Mouse (Mus musculus) neural tube, embryonic 14.5 days (tissue): Measurements from ENCODE around the gene Rad18. TPM values are rescaled to one million over a fixed set of nuclear protein-coding genes. Genes with fewer than 3 reads are reported as not detected.

Experiments
- ATAC-seq: fragments of 200-750 bp; cut with Nextera tagmentation; 2 replicates; pipeline ENCODE4 v1.8.0; 2017; ENCODE audit warnings: low read depth, mild to moderate bottlenecking, moderate TSS enrichment, moderate library complexity
- H3K27ac ChIP-seq: fragments of 300-500 bp; sonication (generic); 2 replicates; pipeline ENCODE4 v1.5.1; 2014; ENCODE audit warnings: low read depth, mild to moderate bottlenecking, control low read depth, low read length, moderate library complexity, mixed read lengths
- H3K27me3 ChIP-seq: fragments of 300-500 bp; sonication (generic); 2 replicates; pipeline ENCODE4 v1.6.1; 2014; ENCODE audit warnings: low read length; ENCODE audit not compliant: control insufficient read depth, insufficient read depth
- H3K36me3 ChIP-seq: fragments of 300-500 bp; sonication (generic); 2 replicates; pipeline ENCODE4 v1.6.1; 2014; ENCODE audit warnings: low read length, mixed read lengths; ENCODE audit not compliant: control insufficient read depth, insufficient read depth
- H3K4me1 ChIP-seq: fragments of 300-500 bp; sonication (generic); 2 replicates; pipeline ENCODE4 v1.6.1; 2014; ENCODE audit warnings: low read length; ENCODE audit not compliant: control insufficient read depth, insufficient read depth
- H3K4me2 ChIP-seq: fragments of 300-500 bp; sonication (generic); 2 replicates; pipeline ENCODE4 v1.6.1; 2014; ENCODE audit warnings: mild to moderate bottlenecking, low read depth, low read length, control low read depth
- H3K4me3 ChIP-seq: fragments of 300-500 bp; sonication (generic); 2 replicates; pipeline ENCODE4 v1.5.1; 2014; ENCODE audit warnings: low read depth, low read length, control low read depth, mixed read lengths
- H3K9ac ChIP-seq: fragments of 300-500 bp; sonication (generic); replicated peaks from 2 replicates; pipeline ENCODE4 v1.6.1; 2014; ENCODE audit warnings: low read depth, mild to moderate bottlenecking, control low read depth, low read length, mixed read lengths
- H3K9me3 ChIP-seq: fragments of 300-500 bp; sonication (generic); 2 replicates; pipeline ENCODE4 v1.6.1; 2016; ENCODE audit warnings: low read length; ENCODE audit not compliant: control insufficient read depth
- WGBS: fragments of 180-500 bp; shearing (Covaris S2); extraction: QIAGEN DNeasy Blood & Tissue Kit; methylation state at CpG from one replicate; pipeline ENCODE4 v1.1.7; 2014; 5-methylcytosine and 5-hydroxymethylcytosine counted together
- polyA plus RNA-seq: library from polyadenylated mRNA; unstranded; fragments of >200 nt; fragmentation: Nextera tagmentation; extraction: Ambion mirVana; gene quantifications from 2 replicates; pipeline ENCODE4 v1.2.1, GENCODE M21; 2014

Rad18 gene
- polyA plus RNA-seq, 1 experiment from 2014 or later = 14.2 TPM

DNA sequence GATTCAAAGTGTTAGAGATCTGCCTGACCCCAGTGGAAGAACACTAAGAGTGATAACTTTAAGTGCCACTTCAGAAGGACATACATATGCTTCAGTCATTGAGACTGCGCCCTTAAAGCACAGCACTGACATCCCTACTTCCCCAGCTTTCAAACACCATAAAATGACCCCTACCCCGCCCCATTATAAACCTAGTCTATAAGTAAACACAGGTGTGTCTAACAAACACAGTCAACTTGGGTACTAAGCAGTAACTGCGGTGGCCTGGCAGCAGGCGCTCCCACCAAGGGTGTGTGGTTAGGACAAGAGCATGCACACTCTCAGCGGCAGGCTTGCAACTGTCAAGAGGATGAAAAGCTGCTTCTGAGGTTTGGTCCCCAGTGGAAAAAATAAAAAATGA is 76.5 kb downstream of the Rad18 start:
- Histone ChIP-seq H3K4me3 (no peak overlapping the region), H3K9me3 (no peaks in the 10 kb centered on the region), H3K4me2 (no peak overlapping the region), H3K9ac (no peak overlapping the region), H3K27ac (no peak overlapping the region), H3K36me3 (no peaks in the 10 kb centered on the region), H3K4me1 (no peaks in the 10 kb centered on the region), H3K27me3 (no peaks in the 10 kb centered on the region)
- ATAC-seq = no peak
- WGBS = 83% methylated on average over 5 of the region's 5 CpGs

- Histone ChIP-seq H3K4me2 (no peak overlapping the region), H3K27ac (no peak overlapping the region), H3K9ac (no peak overlapping the region), H3K36me3 (no peaks in the 10 kb centered on the region), H3K4me3 (no peak overlapping the region), H3K27me3 (no peaks in the 10 kb centered on the region), H3K4me1 (no peaks in the 10 kb centered on the region), H3K9me3 (no peaks in the 10 kb centered on the region)
- 90% methylated on average over 4 of the region's 4 CpGs for WGBS
- ATAC-seq = no peak
Measured at GRCm38 (mm10) chr6:112617728-112618318, 78.7 kb downstream of the Rad18 start.

GRCm38 (mm10) chr6:112609027-112609426 is 87.5 kb downstream of the Rad18 start:
- Histone ChIP-seq H3K27me3 (no peaks in the 10 kb centered on the region), H3K4me3 (no peak overlapping the region), H3K27ac (no peak overlapping the region), H3K36me3 (no peaks in the 10 kb centered on the region), H3K9ac (no peak overlapping the region), H3K4me2 (peak overlapping the region; percentile 32), H3K9me3 (no peaks in the 10 kb centered on the region), H3K4me1 (no peaks in the 10 kb centered on the region)
- ATAC-seq = peak; percentile 75
- 25% methylated on average over 4 of the region's 4 CpGs for WGBS

GRCm38 (mm10) chr6:112603866-112604265 is 92.6 kb downstream of the Rad18 start:
- H3K27me3 ChIP-seq = no peaks in the 10 kb centered on the region
- H3K4me1 ChIP-seq = no peaks in the 10 kb centered on the region
- no peaks in the 10 kb centered on the region for H3K9me3 ChIP-seq
- no peaks in the 10 kb centered on the region for H3K36me3 ChIP-seq
- H3K27ac ChIP-seq = no peak overlapping the region
- no peak overlapping the region for H3K9ac ChIP-seq
- no peak for ATAC-seq
- no peak overlapping the region for H3K4me3 ChIP-seq
- no peak overlapping the region for H3K4me2 ChIP-seq

DNA sequence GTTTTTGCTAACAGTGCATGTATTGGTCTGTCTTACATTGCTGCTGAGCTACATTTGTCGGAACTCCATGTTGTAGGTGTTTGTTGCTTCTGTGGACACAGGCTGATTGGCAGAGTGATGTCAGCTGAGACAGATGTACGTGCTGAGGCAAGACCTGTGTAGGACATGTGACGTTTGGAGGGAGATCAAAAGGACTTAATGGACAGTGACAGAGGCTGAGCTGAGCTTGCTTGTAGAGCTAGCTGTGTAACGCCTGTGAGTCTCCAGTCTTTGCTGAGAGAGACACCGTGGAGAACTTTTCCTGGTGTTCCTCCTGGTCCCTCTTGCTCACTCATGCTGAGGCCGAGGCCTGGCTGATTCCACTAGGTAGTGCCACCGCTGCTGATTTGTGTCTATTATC is 101.5 kb downstream of the Rad18 start:
- ATAC-seq = no peak
- 92% methylated on average over 7 of the region's 7 CpGs for WGBS
- H3K36me3 ChIP-seq = no peaks in the 10 kb centered on the region

DNA sequence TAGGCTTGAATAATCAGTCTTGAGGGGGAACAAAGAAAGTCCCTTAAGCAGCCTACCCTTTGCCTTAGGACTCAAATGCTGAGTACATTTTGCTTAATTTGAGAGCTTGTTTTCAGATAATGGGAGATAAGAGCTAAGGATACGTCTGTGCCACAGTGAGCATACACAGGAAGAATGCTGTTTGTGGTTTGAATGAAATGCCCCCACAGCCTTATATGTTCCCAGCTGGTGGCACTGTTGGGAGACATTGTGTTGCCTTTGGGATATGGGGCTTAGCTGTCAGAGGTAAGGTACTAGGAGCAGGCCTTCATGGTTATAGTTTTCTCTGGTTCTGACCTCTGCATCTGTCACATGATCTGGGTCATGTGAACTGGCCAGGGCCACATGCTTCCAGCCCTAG is 108.6 kb downstream of the Rad18 start:
- Histone ChIP-seq H3K4me2 (no peak overlapping the region), H3K9me3 (no peaks in the 10 kb centered on the region), H3K4me1 (no peaks in the 10 kb centered on the region), H3K4me3 (no peak overlapping the region), H3K27me3 (no peaks in the 10 kb centered on the region), H3K36me3 (no peaks in the 10 kb centered on the region), H3K27ac (no peak overlapping the region), H3K9ac (no peak overlapping the region)
- WGBS = 86% methylated on average over 1 of the region's 1 CpGs
- ATAC-seq = no peak

More for the DNA sequence above, 101.5 kb downstream of the Rad18 start:
- Histone ChIP-seq H3K27me3 (no peaks in the 10 kb centered on the region), H3K4me2 (no peak overlapping the region), H3K27ac (no peak overlapping the region), H3K9me3 (no peaks in the 10 kb centered on the region), H3K9ac (no peak overlapping the region), H3K4me1 (no peaks in the 10 kb centered on the region), H3K4me3 (no peak overlapping the region)

GRCm38 (mm10) chr6:112586999-112587398 is 109.5 kb downstream of the Rad18 start:
- H3K36me3 ChIP-seq = no peaks in the 10 kb centered on the region
- no peak for ATAC-seq
- H3K4me2 ChIP-seq = no peak overlapping the region
- no peak overlapping the region for H3K9ac ChIP-seq
- H3K27me3 ChIP-seq = no peaks in the 10 kb centered on the region
- H3K27ac ChIP-seq = no peak overlapping the region
- WGBS = 89% methylated on average over 4 of the region's 4 CpGs
- no peaks in the 10 kb centered on the region for H3K9me3 ChIP-seq
- H3K4me1 ChIP-seq = no peaks in the 10 kb centered on the region
- no peak overlapping the region for H3K4me3 ChIP-seq

- WGBS = 87% methylated on average over 5 of the region's 5 CpGs
- H3K27me3 ChIP-seq = no peaks in the 10 kb centered on the region
- H3K9ac ChIP-seq = no peak overlapping the region
- H3K4me1 ChIP-seq = no peaks in the 10 kb centered on the region
- no peak overlapping the region for H3K27ac ChIP-seq
- no peak overlapping the region for H3K4me2 ChIP-seq
- H3K4me3 ChIP-seq = no peak overlapping the region
- no peak for ATAC-seq
- no peaks in the 10 kb centered on the region for H3K36me3 ChIP-seq
- no peaks in the 10 kb centered on the region for H3K9me3 ChIP-seq
Measured at GRCm38 (mm10) chr6:112584961-112585360, 111.5 kb downstream of the Rad18 start.

DNA sequence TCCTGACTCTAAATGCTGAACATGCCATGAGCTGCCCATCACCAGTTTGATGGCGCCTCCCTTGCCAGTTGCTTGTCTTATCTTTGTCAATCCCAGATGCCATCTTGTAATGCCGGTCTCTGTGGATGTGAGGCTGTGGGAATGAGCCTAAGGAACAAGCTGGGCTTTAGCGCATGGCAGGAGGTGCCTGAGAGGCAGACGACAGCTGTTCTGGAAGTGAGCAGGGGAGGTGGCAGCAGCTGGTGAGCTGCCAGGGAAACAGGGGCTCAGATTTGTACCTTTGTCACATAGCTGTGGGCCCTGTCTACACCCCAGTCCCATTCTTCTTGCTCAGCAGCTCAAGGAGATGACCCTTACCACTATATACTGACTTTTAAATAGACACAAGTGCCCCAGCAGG is 114.5 kb downstream of the Rad18 start:
- 57% methylated on average over 4 of the region's 4 CpGs for WGBS
- Histone ChIP-seq H3K4me3 (no peak overlapping the region), H3K27me3 (no peaks in the 10 kb centered on the region), H3K27ac (no peak overlapping the region), H3K4me1 (no peaks in the 10 kb centered on the region), H3K9me3 (no peaks in the 10 kb centered on the region), H3K4me2 (no peak overlapping the region), H3K36me3 (no peaks in the 10 kb centered on the region), H3K9ac (no peak overlapping the region)
- no peak for ATAC-seq
